Mouse (Mus musculus): ENCODE measurements around the gene Hnrnpab. TPM values are rescaled to one million over a fixed set of nuclear protein-coding genes. Genes with fewer than 3 reads are reported as not detected.
"Not testable (repeated sequence)": the region's sequence is repeated elsewhere in the genome, so short reads cannot be mapped to it uniquely, and the experiment has no call there.

Gene Hnrnpab
- polyA plus RNA-seq, 1 experiment: 116 TPM

DNA sequence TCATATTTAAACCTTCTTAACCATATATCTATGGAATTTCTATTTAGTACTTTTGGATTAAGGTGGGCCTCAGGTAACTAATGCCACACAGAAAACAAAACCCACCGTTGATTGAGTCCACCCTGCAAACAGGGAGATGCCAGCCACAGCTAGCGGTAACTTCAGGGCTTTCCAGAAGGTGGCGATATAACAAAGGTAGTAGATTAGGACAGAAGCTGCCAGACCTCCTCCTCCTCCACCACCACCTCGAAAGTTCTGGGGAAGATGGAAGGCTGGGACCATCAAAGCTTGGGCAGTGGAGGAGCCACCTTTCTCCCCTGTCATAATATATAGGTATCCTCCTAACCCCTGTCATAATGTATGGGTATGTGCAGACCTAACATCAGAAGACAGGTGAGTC lies 11.0 kb upstream of the Hnrnpab start:
- 2% methylated on average over 4 of the region's 4 CpGs for WGBS
- DNase-seq: peak; percentile 85
- Histone ChIP-seq H3K4me3 (ENCODE audit: insufficient read depth, low read depth, low read length) (no peak overlapping the region), H3K27me3 (replicated peaks; ENCODE audit: control insufficient read depth, insufficient read depth, low read length) (no peaks in the 10 kb centered on the region), H3K27ac (ENCODE audit: insufficient read depth, low read depth, low read length) (no peak overlapping the region), H3K4me1 (ENCODE audit: control insufficient read depth, insufficient read depth, low read length) (peaks cover 11% of the 10 kb centered on the region; the same call in 1 of the 2 replicates), H3K36me3 (ENCODE audit: control insufficient read depth, insufficient read depth, low read length) (no peaks in the 10 kb centered on the region)
- TF ChIP-seq CTCF (conservative IDR thresholded peaks at IDR 0.05; ENCODE audit: insufficient read depth, insufficient read length, low read depth, low read length) (peak; percentile 90), POLR2A (IDR thresholded peaks at IDR 0.05; ENCODE audit: low read depth, low read length) (no peak)

DNA sequence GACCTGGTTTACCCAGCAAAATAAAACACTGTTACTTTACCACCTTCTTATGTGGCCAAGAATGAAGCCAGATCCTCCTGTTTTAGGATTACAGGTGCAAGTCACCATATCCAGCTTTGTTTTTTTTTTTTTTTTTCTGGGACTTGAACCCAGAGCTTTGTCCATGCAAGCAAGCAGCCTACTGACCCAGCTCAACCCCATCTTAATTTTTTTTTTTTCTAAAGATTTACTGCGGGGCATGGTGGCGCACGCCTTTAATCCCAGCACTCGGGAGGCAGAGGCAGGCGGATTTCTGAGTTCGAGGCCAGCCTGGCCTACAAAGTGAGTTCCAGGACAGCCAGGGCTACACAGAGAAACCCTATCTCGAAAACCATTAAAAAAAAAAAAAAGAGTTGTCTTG lies 9.5 kb upstream of the Hnrnpab start:
- H3K4me3 ChIP-seq (ENCODE audit: insufficient read depth, low read depth, low read length); DNase-seq; H3K27ac ChIP-seq (ENCODE audit: insufficient read depth, low read depth, low read length); H3K27me3 ChIP-seq (replicated peaks; ENCODE audit: control insufficient read depth, insufficient read depth, low read length); H3K36me3 ChIP-seq (ENCODE audit: control insufficient read depth, insufficient read depth, low read length): not testable (repeated sequence)
- 89% methylated on average over 7 of the region's 7 CpGs for WGBS
- peaks cover 11% of the 10 kb centered on the region; the same call in 1 of the 2 replicates for H3K4me1 ChIP-seq (ENCODE audit: control insufficient read depth, insufficient read depth, low read length)

DNA sequence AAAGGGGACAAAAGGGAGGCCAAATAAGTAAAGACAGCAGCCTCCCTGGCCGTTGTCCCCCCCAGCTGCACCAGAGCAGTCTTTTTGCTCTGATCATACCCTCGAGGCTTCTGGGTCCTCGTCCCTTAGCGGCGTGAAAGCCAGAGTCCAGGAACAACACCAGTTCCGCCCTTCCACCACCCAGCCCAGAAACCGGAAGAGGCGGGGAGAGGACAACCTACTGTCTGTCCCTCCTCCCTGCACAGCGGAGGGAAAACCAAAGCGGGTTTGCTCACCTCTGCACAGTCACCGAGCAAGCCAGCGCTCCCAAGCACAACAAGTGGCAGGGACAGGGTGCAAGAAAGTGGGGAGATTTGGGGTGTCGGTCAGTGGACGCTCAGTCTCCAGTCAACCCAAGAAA lies 9.0 kb upstream of the Hnrnpab start:
- Histone ChIP-seq H3K36me3 (ENCODE audit: control insufficient read depth, insufficient read depth, low read length) (no peaks in the 10 kb centered on the region), H3K4me1 (ENCODE audit: control insufficient read depth, insufficient read depth, low read length) (peaks cover 11% of the 10 kb centered on the region; the same call in 1 of the 2 replicates), H3K4me3 (ENCODE audit: insufficient read depth, low read depth, low read length) (peak overlapping the region; percentile 68), H3K27ac (ENCODE audit: insufficient read depth, low read depth, low read length) (peak overlapping the region; percentile 98), H3K27me3 (replicated peaks; ENCODE audit: control insufficient read depth, insufficient read depth, low read length) (no peaks in the 10 kb centered on the region)
- 1% methylated on average over 14 of the region's 14 CpGs for WGBS
- TF ChIP-seq POLR2A (IDR thresholded peaks at IDR 0.05; ENCODE audit: low read depth, low read length): peak; percentile 89
- no peak for TF ChIP-seq CTCF (conservative IDR thresholded peaks at IDR 0.05; ENCODE audit: insufficient read depth, insufficient read length, low read depth, low read length)
- peak; percentile 90 for DNase-seq

DNA sequence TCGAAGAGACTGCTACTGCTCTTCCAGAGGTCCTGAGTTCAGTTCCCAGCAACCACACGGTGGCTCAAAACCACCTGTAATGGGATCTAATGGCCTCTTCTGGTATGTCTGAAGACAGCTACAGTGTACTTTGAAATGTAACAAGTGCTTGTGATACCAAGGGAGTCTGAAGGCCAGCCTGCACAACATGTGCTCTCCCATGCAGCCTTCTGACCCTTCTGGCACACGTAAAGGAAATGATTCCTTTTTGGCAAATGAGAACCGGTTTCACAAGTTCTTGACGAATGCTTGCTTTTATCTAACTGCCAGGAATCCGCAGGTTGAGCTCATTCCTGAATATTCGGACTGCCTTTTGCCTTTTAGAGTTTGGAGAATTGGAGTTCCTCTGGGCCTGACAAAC lies 8.5 kb upstream of the Hnrnpab start:
- Histone ChIP-seq H3K27ac (ENCODE audit: insufficient read depth, low read depth, low read length) (peak overlapping the region; percentile 98), H3K27me3 (replicated peaks; ENCODE audit: control insufficient read depth, insufficient read depth, low read length) (no peaks in the 10 kb centered on the region), H3K4me3 (ENCODE audit: insufficient read depth, low read depth, low read length) (no peak overlapping the region; the same call in 1 of the 2 replicates), H3K36me3 (ENCODE audit: control insufficient read depth, insufficient read depth, low read length) (no peaks in the 10 kb centered on the region), H3K4me1 (ENCODE audit: control insufficient read depth, insufficient read depth, low read length) (peaks cover 11% of the 10 kb centered on the region; the same call in 1 of the 2 replicates)
- no peak for TF ChIP-seq POLR2A (IDR thresholded peaks at IDR 0.05; ENCODE audit: low read depth, low read length)
- TF ChIP-seq CTCF (conservative IDR thresholded peaks at IDR 0.05; ENCODE audit: insufficient read depth, insufficient read length, low read depth, low read length): no peak
- WGBS: 15% methylated on average over 7 of the region's 7 CpGs
- DNase-seq: peak; percentile 49

DNA sequence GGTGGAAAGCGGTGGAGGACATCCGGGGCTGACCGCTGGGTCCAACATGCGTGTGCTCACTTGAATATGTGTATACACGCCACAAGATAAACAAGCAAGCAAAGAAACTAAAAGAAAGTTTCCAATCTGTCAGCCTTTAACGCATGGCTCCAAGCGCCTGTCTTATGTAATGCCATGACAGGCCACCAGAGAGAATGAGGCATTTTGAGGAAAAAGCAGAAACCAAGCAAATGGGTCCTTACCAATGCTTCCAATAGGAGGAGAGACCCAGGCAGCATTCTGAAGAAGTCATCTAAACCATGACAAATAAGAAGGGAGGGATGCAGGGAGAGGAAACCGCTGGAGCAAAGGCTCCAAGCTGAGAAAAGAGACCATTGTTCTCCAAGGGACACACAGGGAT lies 7.6 kb upstream of the Hnrnpab start:
- no peak for DNase-seq
- H3K4me3 ChIP-seq (ENCODE audit: insufficient read depth, low read depth, low read length): no peak overlapping the region
- WGBS: 88% methylated on average over 8 of the region's 8 CpGs
- no peak overlapping the region for H3K27ac ChIP-seq (ENCODE audit: insufficient read depth, low read depth, low read length)
- no peak for TF ChIP-seq CTCF (conservative IDR thresholded peaks at IDR 0.05; ENCODE audit: insufficient read depth, insufficient read length, low read depth, low read length)
- TF ChIP-seq POLR2A (IDR thresholded peaks at IDR 0.05; ENCODE audit: low read depth, low read length): no peak
- peaks cover 11% of the 10 kb centered on the region; the same call in 1 of the 2 replicates for H3K4me1 ChIP-seq (ENCODE audit: control insufficient read depth, insufficient read depth, low read length)
- no peaks in the 10 kb centered on the region for H3K27me3 ChIP-seq (replicated peaks; ENCODE audit: control insufficient read depth, insufficient read depth, low read length)
- no peaks in the 10 kb centered on the region for H3K36me3 ChIP-seq (ENCODE audit: control insufficient read depth, insufficient read depth, low read length)

DNA sequence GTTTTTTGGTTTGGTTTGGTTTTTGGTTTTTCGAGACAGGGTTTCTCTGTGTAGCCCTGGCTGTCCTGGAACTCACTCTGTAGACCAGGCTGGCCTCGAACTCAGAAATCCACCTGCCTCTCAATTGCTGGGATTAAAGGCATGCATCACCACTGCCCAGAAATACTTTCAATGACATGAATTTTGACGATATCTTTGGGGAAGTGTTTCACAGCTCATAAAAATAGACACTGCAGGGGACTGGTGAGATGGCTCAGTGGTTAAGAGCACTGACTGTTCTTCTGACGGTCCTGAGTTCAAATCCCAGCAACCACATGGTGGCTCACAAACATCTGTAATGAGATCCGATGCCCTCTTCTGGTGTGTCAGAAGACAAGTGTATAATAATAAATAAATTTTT lies 3.3 kb upstream of the Hnrnpab start:
- not testable (repeated sequence) for H3K27me3 ChIP-seq (replicated peaks; ENCODE audit: control insufficient read depth, insufficient read depth, low read length); H3K4me3 ChIP-seq (ENCODE audit: insufficient read depth, low read depth, low read length); DNase-seq; H3K36me3 ChIP-seq (ENCODE audit: control insufficient read depth, insufficient read depth, low read length); H3K27ac ChIP-seq (ENCODE audit: insufficient read depth, low read depth, low read length); H3K4me1 ChIP-seq (ENCODE audit: control insufficient read depth, insufficient read depth, low read length)
- WGBS: 89% methylated on average over 5 of the region's 5 CpGs

DNA sequence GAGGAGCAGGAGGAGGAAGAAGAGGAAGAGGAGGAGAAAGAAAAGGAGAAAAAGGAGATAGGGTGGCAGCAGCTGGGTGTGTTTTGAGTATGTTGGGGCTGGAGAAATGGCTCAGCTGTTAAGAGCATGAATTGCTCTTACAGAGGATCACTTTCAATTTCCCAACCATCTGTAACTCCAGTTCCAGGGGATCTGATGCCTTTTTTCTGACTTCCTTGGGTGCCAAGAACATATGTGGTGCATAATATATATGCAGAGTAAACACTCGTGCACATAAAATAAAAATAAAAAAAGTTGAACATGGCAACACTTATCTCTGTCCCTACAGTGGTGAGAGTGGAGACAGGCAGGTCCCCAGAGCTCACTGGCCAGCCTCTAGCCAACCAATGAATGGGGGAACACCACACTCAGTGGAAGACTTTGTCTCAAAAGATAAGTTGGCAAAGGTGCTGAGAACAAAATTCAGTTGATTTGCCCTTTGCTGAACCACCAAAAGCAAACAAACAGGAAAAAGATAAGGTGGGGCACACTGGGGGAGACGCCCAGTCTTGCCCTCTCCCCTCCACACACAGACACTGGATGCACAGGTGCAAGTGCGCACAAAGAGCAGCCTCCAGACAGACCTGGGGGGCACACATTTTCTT lies 2.7 kb upstream of the Hnrnpab start:
- H3K4me3 ChIP-seq (ENCODE audit: insufficient read depth, low read depth, low read length): no peak overlapping the region
- H3K27ac ChIP-seq (ENCODE audit: insufficient read depth, low read depth, low read length): no peak overlapping the region
- no peak for TF ChIP-seq CTCF (conservative IDR thresholded peaks at IDR 0.05; ENCODE audit: insufficient read depth, insufficient read length, low read depth, low read length)
- no peak for TF ChIP-seq POLR2A (IDR thresholded peaks at IDR 0.05; ENCODE audit: low read depth, low read length)
- H3K36me3 ChIP-seq (ENCODE audit: control insufficient read depth, insufficient read depth, low read length): peaks cover 4% of the 10 kb centered on the region; the same call in 1 of the 2 replicates
- DNase-seq: no peak
- H3K27me3 ChIP-seq (replicated peaks; ENCODE audit: control insufficient read depth, insufficient read depth, low read length): no peaks in the 10 kb centered on the region
- peaks cover 3% of the 10 kb centered on the region; the same call in 1 of the 2 replicates for H3K4me1 ChIP-seq (ENCODE audit: control insufficient read depth, insufficient read depth, low read length)
- WGBS: 90% methylated on average over 3 of the region's 3 CpGs
